ENCODE assay signal across 18 mouse cellular contexts in the genomic region with DNA sequence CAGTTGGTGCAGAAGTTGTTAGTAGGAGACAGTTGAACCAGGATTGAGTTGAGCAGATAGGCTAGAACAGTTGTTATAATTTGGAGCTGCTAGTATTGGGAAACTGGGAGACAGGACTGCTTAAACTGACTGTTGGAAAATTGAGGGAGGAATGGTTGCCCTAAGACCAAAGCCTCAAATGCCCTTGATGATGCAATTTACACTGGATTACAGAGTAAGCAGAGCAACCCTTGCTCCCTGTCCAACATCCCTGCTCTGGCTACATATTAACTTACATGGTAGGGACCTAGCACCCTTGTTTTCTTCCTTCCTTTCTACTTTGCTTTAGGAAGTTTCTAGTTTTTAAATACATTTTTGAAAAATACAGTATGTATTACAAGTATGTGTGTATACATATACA. TPM values are rescaled to one million over a fixed set of nuclear protein-coding genes. Genes with fewer than 3 reads are reported as not detected.
DNase-seq lines count a peak whose midpoint lies in the region; ATAC-seq and TF ChIP-seq lines count a peak whose summit lies in the region.
"Had no signal": no experiment of that assay in that cellular context is flagged by ENCODE, and none has a peak within 500 bp of the region (broad histone marks: within the 10 kb centered on the region; RNA-seq: fewer than 3 reads in every experiment).

No protein-coding gene starts in this region.

- H3K36me3 ChIP-seq in intestine, embryonic 14.5 days (ENCODE audit: control insufficient read depth, insufficient read depth, low read length), result no peaks in the 10 kb centered on the region
- H3K36me3 ChIP-seq in liver, postnatal 0 days (replicated peaks; ENCODE audit: insufficient read depth, low read length), result 0 out of 2 replicates have a peak, but pooled peaks cover 3% of the 10 kb centered on the region
- H3K36me3 ChIP-seq in heart, embryonic 12.5 days, result no peaks in the 10 kb centered on the region
- H3K36me3 ChIP-seq: heart, embryonic 13.5 days; limb, embryonic 15.5 days had no signal

- no peak overlapping the region for H3K27ac ChIP-seq in intestine, embryonic 14.5 days (ENCODE audit: low read depth)
- peak overlapping the region; percentile 84 for H3K27ac ChIP-seq in liver, postnatal 0 days (ENCODE audit: low read depth)
- no peak overlapping the region for H3K27ac ChIP-seq in heart, embryonic 12.5 days (ENCODE audit: poor library complexity, severe bottlenecking)
- H3K27ac ChIP-seq: forebrain, embryonic 13.5 days; heart, embryonic 13.5 days; hindbrain, postnatal 0 days; limb, embryonic 15.5 days had no signal

- no peaks in the 10 kb centered on the region for H3K27me3 ChIP-seq in intestine, embryonic 14.5 days (replicated peaks; ENCODE audit: control insufficient read depth, insufficient read depth, low read length)
- H3K27me3 ChIP-seq in liver, postnatal 0 days (ENCODE audit: insufficient read depth, low read length), result no peaks in the 10 kb centered on the region
- H3K27me3 ChIP-seq in heart, embryonic 12.5 days (replicated peaks), result no peaks in the 10 kb centered on the region
- H3K27me3 ChIP-seq: forebrain, embryonic 13.5 days; heart, embryonic 13.5 days; limb, embryonic 15.5 days had no signal

- no peaks in the 10 kb centered on the region for H3K4me1 ChIP-seq in intestine, embryonic 14.5 days (replicated peaks; ENCODE audit: control insufficient read depth, insufficient read depth, low read length)
- H3K4me1 ChIP-seq in liver, postnatal 0 days (ENCODE audit: insufficient read depth), result peaks cover 6% of the 10 kb centered on the region
- no peaks in the 10 kb centered on the region for H3K4me1 ChIP-seq in heart, embryonic 12.5 days (replicated peaks)
- H3K4me1 ChIP-seq: forebrain, embryonic 13.5 days had no signal

- no peak for DNase-seq in intestine, embryonic 14.5 days (ENCODE audit: low spot score)
- peak; percentile 70 to 87 for DNase-seq in kidney, adult 8-10 months
- DNase-seq in kidney, postnatal 36 days, result peak; percentile 60 to 87
- DNase-seq in liver, postnatal 0 days, result no peak
- no peak for DNase-seq in Muller cell, postnatal 12 days (ENCODE audit: inconsistent ontology term)
- DNase-seq in layer of hippocampus, adult 9-11 months, result no peak
- DNase-seq: cerebellum, postnatal 10 days; lung, postnatal 36 days; right cerebral cortex, adult 18-20 months; thymus, postnatal 25 days had no signal

- H3K9ac ChIP-seq in intestine, embryonic 14.5 days (ENCODE audit: low read length), result no peak overlapping the region
- H3K9ac ChIP-seq in liver, postnatal 0 days (replicated peaks), result no peak overlapping the region
- no peak overlapping the region for H3K9ac ChIP-seq in heart, embryonic 12.5 days
- H3K9ac ChIP-seq: forebrain, embryonic 13.5 days; heart, embryonic 13.5 days; limb, embryonic 15.5 days had no signal

- H3K9me3 ChIP-seq in intestine, embryonic 14.5 days (ENCODE audit: control insufficient read depth, low read length), result no peaks in the 10 kb centered on the region
- H3K9me3 ChIP-seq in liver, postnatal 0 days (ENCODE audit: low read length), result no peaks in the 10 kb centered on the region
- H3K9me3 ChIP-seq in heart, embryonic 12.5 days (replicated peaks), result no peaks in the 10 kb centered on the region
- H3K9me3 ChIP-seq: forebrain, embryonic 13.5 days; heart, embryonic 13.5 days; limb, embryonic 15.5 days had no signal

- no peak for TF ChIP-seq CTCF in liver, postnatal 0 days (IDR thresholded peaks at IDR 0.05; ENCODE audit: low read depth)

- TF ChIP-seq EP300 in liver, postnatal 0 days (IDR thresholded peaks at IDR 0.05; ENCODE audit: low read depth), result peak; percentile 73

- ATAC-seq in intestine, embryonic 14.5 days (replicated peaks; ENCODE audit: low FRiP score, low TSS enrichment, low read depth), result peak; percentile 74
- ATAC-seq in liver, postnatal 0 days, result peak; percentile 95
- ATAC-seq in inflammation-experienced regulatory T-cells, adult 6 months, result no peak
- ATAC-seq in heart, embryonic 12.5 days (ENCODE audit: insufficient number of reproducible peaks, low FRiP score), result no peak
- ATAC-seq: forebrain, embryonic 13.5 days; hindbrain, postnatal 0 days had no signal

- no peak overlapping the region for H3K4me3 ChIP-seq in intestine, embryonic 14.5 days (ENCODE audit: low read depth, low read length)
- H3K4me3 ChIP-seq in liver, postnatal 0 days (ENCODE audit: low read depth, low read length), result no peak overlapping the region
- no peak overlapping the region for H3K4me3 ChIP-seq in heart, embryonic 12.5 days
- H3K4me3 ChIP-seq: forebrain, embryonic 13.5 days; heart, embryonic 13.5 days; limb, embryonic 15.5 days had no signal

- H3K4me2 ChIP-seq in intestine, embryonic 14.5 days (ENCODE audit: low read length), result no peak overlapping the region
- no peak overlapping the region for H3K4me2 ChIP-seq in liver, postnatal 0 days (ENCODE audit: low read depth, low read length)
- no peak overlapping the region for H3K4me2 ChIP-seq in heart, embryonic 12.5 days
- H3K4me2 ChIP-seq: forebrain, embryonic 13.5 days; heart, embryonic 13.5 days; limb, embryonic 15.5 days had no signal

RNA-seq across cellular contexts. Expression of a gene that starts 11.7 kb away (rescaled TPM):
- polyA plus RNA-seq in intestine, embryonic 14.5 days (2014; fragmentation: Nextera tagmentation; extraction: Ambion mirVana), result 0.83 and 1.5 TPM in 2 replicates
- 3.5 and 4.4 TPM in 2 replicates for polyA plus RNA-seq in liver, postnatal 0 days (2015; fragmentation: Nextera tagmentation; extraction: Ambion mirVana)
- not detected for polyA plus RNA-seq in inflammation-experienced regulatory T-cells, adult 6 months (2017; shearing (Covaris generic))
- polyA plus RNA-seq in heart, embryonic 12.5 days (2016; fragmentation: Nextera tagmentation; extraction: Ambion mirVana), result not detected in 2 replicates
- polyA plus RNA-seq: forebrain, embryonic 13.5 days; heart, embryonic 13.5 days; hindbrain, postnatal 0 days; limb, embryonic 15.5 days; midbrain, postnatal 0 days; neural tube, embryonic 11.5 days had no signal

RNA-seq across cellular contexts. Expression of a gene that starts 20.9 kb away (rescaled TPM):
- polyA plus RNA-seq in intestine, embryonic 14.5 days (2014; fragmentation: Nextera tagmentation; extraction: Ambion mirVana), result not detected in 2 replicates
- polyA plus RNA-seq in liver, postnatal 0 days (2015; fragmentation: Nextera tagmentation; extraction: Ambion mirVana), result 16.6 and 18.2 TPM in 2 replicates
- polyA plus RNA-seq in inflammation-experienced regulatory T-cells, adult 6 months (2017; shearing (Covaris generic)), result not detected
- not detected in 2 replicates for polyA plus RNA-seq in heart, embryonic 12.5 days (2016; fragmentation: Nextera tagmentation; extraction: Ambion mirVana)
- polyA plus RNA-seq: forebrain, embryonic 13.5 days; hindbrain, postnatal 0 days; limb, embryonic 15.5 days; midbrain, postnatal 0 days had no signal

RNA-seq across cellular contexts. Expression of a gene that starts 35.5 kb away (rescaled TPM):
- 93.7 and 96.4 TPM in 2 replicates for polyA plus RNA-seq in intestine, embryonic 14.5 days (2014; fragmentation: Nextera tagmentation; extraction: Ambion mirVana)
- 64.3 and 66.1 TPM in 2 replicates for polyA plus RNA-seq in liver, postnatal 0 days (2015; fragmentation: Nextera tagmentation; extraction: Ambion mirVana)
- 10 to 100 TPM; 29.4 to 38.3 (median 36.0) TPM for polyA plus RNA-seq in inflammation-experienced regulatory T-cells, adult 6 months (2017; shearing (Covaris generic))
- polyA plus RNA-seq in heart, embryonic 12.5 days (2016; fragmentation: Nextera tagmentation; extraction: Ambion mirVana), result 69.1 and 71.4 TPM in 2 replicates

RNA-seq across cellular contexts. Expression of a gene that starts 35.5 kb away (rescaled TPM):
- 6.1 and 7.9 TPM in 2 replicates for polyA plus RNA-seq in intestine, embryonic 14.5 days (2014; fragmentation: Nextera tagmentation; extraction: Ambion mirVana)
- 2.2 and 2.5 TPM in 2 replicates for polyA plus RNA-seq in liver, postnatal 0 days (2015; fragmentation: Nextera tagmentation; extraction: Ambion mirVana)
- 1 to 10 TPM; 3.0 to 5.2 (median 3.5) TPM for polyA plus RNA-seq in inflammation-experienced regulatory T-cells, adult 6 months (2017; shearing (Covaris generic))
- polyA plus RNA-seq in heart, embryonic 12.5 days (2016; fragmentation: Nextera tagmentation; extraction: Ambion mirVana), result 8.0 and 8.3 TPM in 2 replicates

Comparison
In these comparisons a context has a peak if more than half of its experiments do, and no peak if none do; other contexts are left out.
1. ATAC-seq: peak in intestine, embryonic 14.5 days (single experiment) and liver, postnatal 0 days (single experiment); none in inflammation-experienced regulatory T-cells, adult 6 months (single experiment) and heart, embryonic 12.5 days (single experiment).
2. DNase-seq: peak in kidney, adult 8-10 months (2 of 2) and kidney, postnatal 36 days (2 of 2); none in intestine, embryonic 14.5 days (single experiment), liver, postnatal 0 days (single experiment), Muller cell, postnatal 12 days (single experiment) and layer of hippocampus, adult 9-11 months (single experiment).
3. RNA of a gene that starts 20.9 kb away (polyA plus RNA-seq): 16.6 to 18.2 TPM in liver, postnatal 0 days; not detected in intestine, embryonic 14.5 days, not detected in inflammation-experienced regulatory T-cells, adult 6 months and not detected in heart, embryonic 12.5 days; every median in the first group is over 10 times any median in the second.